In the genomic region with DNA sequence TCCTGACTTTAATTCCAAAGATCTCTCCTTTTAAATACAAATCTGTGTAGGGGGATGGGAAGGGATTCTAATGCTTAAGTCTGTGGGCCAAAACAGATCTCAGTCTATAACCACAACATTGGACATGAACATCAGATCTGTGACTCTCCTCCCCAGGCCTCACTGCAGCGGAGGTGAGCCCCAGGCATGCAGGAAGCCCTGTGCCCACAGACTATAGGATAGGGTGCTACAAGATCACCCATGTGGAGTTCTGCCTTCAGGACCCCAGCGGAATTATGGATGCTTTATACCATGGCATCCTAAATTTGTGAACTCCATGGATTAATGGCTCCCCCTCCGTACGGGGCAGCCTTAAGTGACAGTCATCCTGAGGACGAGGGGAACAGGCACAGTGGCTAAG, we compare ENCODE assay signal across 8 mouse cellular contexts. TPM values are rescaled to one million over a fixed set of nuclear protein-coding genes. Genes with fewer than 3 reads are reported as not detected.
A peak's percentile ranks its signal among the peaks of the same experiment; 100 is the strongest.
DNase-seq lines count a peak whose midpoint lies in the region; ATAC-seq lines count a peak whose summit lies in the region.

No protein-coding gene starts in this region.

- H3K9ac ChIP-seq in heart, embryonic 12.5 days: peak overlapping the region; percentile 69
- peak overlapping the region; percentile 93 for H3K9ac ChIP-seq in hindbrain, embryonic 13.5 days
- no peak overlapping the region for H3K9ac ChIP-seq in midbrain, embryonic 12.5 days (replicated peaks)

- H3K27me3 ChIP-seq in heart, embryonic 12.5 days (replicated peaks): no peaks in the 10 kb centered on the region
- H3K27me3 ChIP-seq in hindbrain, embryonic 13.5 days: no peaks in the 10 kb centered on the region
- H3K27me3 ChIP-seq in midbrain, embryonic 12.5 days: peaks cover under 1% of the 10 kb centered on the region; the same call in 1 of the 2 replicates

- H3K4me2 ChIP-seq in heart, embryonic 12.5 days: peak overlapping the region; percentile 82
- H3K4me2 ChIP-seq in hindbrain, embryonic 13.5 days: peak overlapping the region; percentile 72; the same call in 1 of the 2 replicates
- H3K4me2 ChIP-seq in midbrain, embryonic 12.5 days (replicated peaks): peak overlapping the region; percentile 72; the same call in 1 of the 2 replicates

- ATAC-seq in heart, embryonic 12.5 days (ENCODE audit: insufficient number of reproducible peaks, low FRiP score): no peak
- ATAC-seq in hindbrain, embryonic 13.5 days (ENCODE audit: low FRiP score): no peak
- ATAC-seq in midbrain, embryonic 12.5 days (ENCODE audit: low FRiP score, low read depth): no peak
- no peak for ATAC-seq in erythroblast, adult 5-6 weeks (replicated peaks; ENCODE audit: low FRiP score, poor library complexity, severe bottlenecking)

- peak overlapping the region; percentile 100 for H3K27ac ChIP-seq in heart, embryonic 12.5 days (ENCODE audit: poor library complexity, severe bottlenecking)
- H3K27ac ChIP-seq in brown adipose tissue, adult 24 weeks (replicated peaks; ENCODE audit: low read depth, low read length): peak overlapping the region; percentile 52
- H3K27ac ChIP-seq in hindbrain, embryonic 13.5 days: peak overlapping the region; percentile 99
- H3K27ac ChIP-seq in midbrain, embryonic 12.5 days (replicated peaks): peak overlapping the region; percentile 96

- H3K4me3 ChIP-seq in heart, embryonic 12.5 days: no peak overlapping the region
- no peak overlapping the region for H3K4me3 ChIP-seq in brown adipose tissue, adult 24 weeks (ENCODE audit: insufficient read depth, low read depth, low read length)
- no peak overlapping the region for H3K4me3 ChIP-seq in hindbrain, embryonic 13.5 days
- no peak overlapping the region for H3K4me3 ChIP-seq in midbrain, embryonic 12.5 days

- H3K36me3 ChIP-seq in heart, embryonic 12.5 days: peaks cover 10% of the 10 kb centered on the region
- no peaks in the 10 kb centered on the region for H3K36me3 ChIP-seq in hindbrain, embryonic 13.5 days
- H3K36me3 ChIP-seq in midbrain, embryonic 12.5 days: no peaks in the 10 kb centered on the region

- peaks cover 51% of the 10 kb centered on the region for H3K4me1 ChIP-seq in heart, embryonic 12.5 days (replicated peaks)
- peaks cover 7% of the 10 kb centered on the region for H3K4me1 ChIP-seq in brown adipose tissue, adult 24 weeks (ENCODE audit: control insufficient read depth, insufficient read depth, insufficient read length, low read length)
- peaks cover 52% of the 10 kb centered on the region for H3K4me1 ChIP-seq in hindbrain, embryonic 13.5 days (replicated peaks)
- peaks cover 54% of the 10 kb centered on the region for H3K4me1 ChIP-seq in midbrain, embryonic 12.5 days

- intact Hi-C loops in heart, postnatal 25 days (cut with DNase I): loop anchor here (1.0 to 5.0 kb wide), 3 partner anchors 18 to 211 kb away; no protein-coding TSS in a partner anchor
- intact Hi-C loops in left cerebral cortex, postnatal 14 days (cut with DNase I): loop anchor here (5.0 kb wide), 1 partner anchor 141 kb away; no protein-coding TSS in a partner anchor

- WGBS in heart, embryonic 12.5 days: 79% methylated on average over 5 of the region's 5 CpGs
- WGBS in hindbrain, embryonic 13.5 days: 81% methylated on average over 5 of the region's 5 CpGs
- WGBS in midbrain, embryonic 12.5 days: 82% methylated on average over 5 of the region's 5 CpGs

- DNase-seq in heart, postnatal 25 days (ENCODE audit: low spot score): no peak
- no peak for DNase-seq in left cerebral cortex, postnatal 14 days (ENCODE audit: low spot score in 2 of 2)
- no peak for DNase-seq in thymus, postnatal 36 days

- no peaks in the 10 kb centered on the region for H3K9me3 ChIP-seq in heart, embryonic 12.5 days (replicated peaks)
- H3K9me3 ChIP-seq in hindbrain, embryonic 13.5 days: no peaks in the 10 kb centered on the region
- H3K9me3 ChIP-seq in midbrain, embryonic 12.5 days: no peaks in the 10 kb centered on the region

RNA-seq across cellular contexts. Expression of a gene that starts 2.9 kb away (rescaled TPM):
- 8.9 and 9.7 TPM in 2 replicates for polyA plus RNA-seq in heart, embryonic 12.5 days (2016; fragmentation: Nextera tagmentation; extraction: Ambion mirVana)
- total RNA-seq in heart, postnatal 25 days (2021): 10 to 100 TPM; 63.9 to 71.4 TPM
- 12.0 and 24.3 TPM in 2 replicates for polyA plus RNA-seq in brown adipose tissue, adult 24 weeks (2012; ENCODE audit: insufficient read depth, insufficient read length, missing spikeins)
- polyA plus RNA-seq in hindbrain, embryonic 13.5 days (2015; fragmentation: Nextera tagmentation; extraction: Ambion mirVana): 9.0 TPM in 2 replicates
- 7.5 and 7.7 TPM in 2 replicates for polyA plus RNA-seq in midbrain, embryonic 12.5 days (2016; fragmentation: Nextera tagmentation; extraction: Ambion mirVana)
- total RNA-seq in left cerebral cortex, postnatal 14 days (2021): 10 to 100 TPM; 56.9 to 62.5 TPM
- total RNA-seq in erythroblast, adult 5-6 weeks (2015; ENCODE audit: low replicate concordance): 21.3 and 34.7 TPM in 2 replicates
- total RNA-seq in erythroblast, adult 5-6 weeks (2017; ENCODE audit: low replicate concordance): 19.5 and 25.1 TPM in 2 replicates
